Mouse (Mus musculus): ENCODE data around the gene Nxpe5.

- TF ChIP-seq CTCF (IDR thresholded peaks at IDR 0.05; ENCODE audit: extremely low read depth, insufficient read depth, insufficient read length, insufficient replicate concordance) (no peak), POLR2A (IDR thresholded peaks at IDR 0.05; ENCODE audit: low read depth, low read length) (no peak)
Observed at GRCm38 (mm10) chr5:138267114-138267513, 41.4 kb downstream of the Nxpe5 start.

Measured in spleen, adult 2 months (tissue).